Mouse (Mus musculus) layer of hippocampus, postnatal 25 days (tissue): ENCODE results near the gene Mtr. TPM values are rescaled to one million over a fixed set of nuclear protein-coding genes. Genes with fewer than 3 reads are reported as not detected.

Experiments
- DNase-seq, 2 experiments: peaks; one replicate each; pipeline ENCODE4 v3.0.0; 2022; ENCODE audit warnings: mixed read lengths in 2 of 2, low spot score in 1 of 2; ENCODE audit errors: extremely low spot score in 1 of 2
- total RNA-seq, 2 experiments: library from RNA; stranded (reverse); gene quantifications; 2 replicates each; pipeline ENCODE4 v1.2.3; 2021

Mtr gene
- total RNA-seq, 2 experiments from 2014 or later: 16.7 to 17.3 TPM

GRCm38 (mm10) chr13:12245938-12246337, 12.0 kb downstream of the Mtr start:
- no peak for DNase-seq

- DNase-seq: no peak
Observed at GRCm38 (mm10) chr13:12243991-12244390, 13.9 kb downstream of the Mtr start.

- DNase-seq: no peak
Observed at GRCm38 (mm10) chr13:12232141-12232540, 25.8 kb downstream of the Mtr start.

- no peak for DNase-seq
Observed at GRCm38 (mm10) chr13:12228248-12228647, 29.7 kb downstream of the Mtr start.

GRCm38 (mm10) chr13:12227606-12228005, 30.3 kb downstream of the Mtr start:
- DNase-seq: no peak

GRCm38 (mm10) chr13:12218603-12219002, 39.3 kb downstream of the Mtr start:
- no peak for DNase-seq

- DNase-seq: no peak
Observed at GRCm38 (mm10) chr13:12214922-12215321, 43.0 kb downstream of the Mtr start.

- no peak for DNase-seq
Observed at GRCm38 (mm10) chr13:12211058-12211457, 46.9 kb downstream of the Mtr start.

GRCm38 (mm10) chr13:12210023-12210762, 47.7 kb downstream of the Mtr start:
- DNase-seq: peak in 1 of 2 experiments; percentile 60

- no peak for DNase-seq
Observed at GRCm38 (mm10) chr13:12200372-12200771, 57.5 kb downstream of the Mtr start.

GRCm38 (mm10) chr13:12198486-12198885, 59.4 kb downstream of the Mtr start:
- no peak for DNase-seq

GRCm38 (mm10) chr13:12196861-12197260, 61.1 kb downstream of the Mtr start:
- DNase-seq: no peak

- no peak for DNase-seq
Observed at GRCm38 (mm10) chr13:12196012-12196411, 61.9 kb downstream of the Mtr start.

- DNase-seq: no peak
Observed at GRCm38 (mm10) chr13:12194942-12195662, 62.8 kb downstream of the Mtr start.

- DNase-seq: no peak
Observed at GRCm38 (mm10) chr13:12189219-12189618, 68.7 kb downstream of the Mtr start.

GRCm38 (mm10) chr13:12188804-12189203, 69.1 kb downstream of the Mtr start:
- no peak for DNase-seq

- no peak for DNase-seq
Observed at GRCm38 (mm10) chr13:12179481-12179880, 78.4 kb downstream of the Mtr start.

GRCm38 (mm10) chr13:12176761-12177160, 81.2 kb downstream of the Mtr start:
- DNase-seq: no peak

GRCm38 (mm10) chr13:12175988-12176736, 81.8 kb downstream of the Mtr start:
- DNase-seq: no peak

GRCm38 (mm10) chr13:12167276-12167675, 90.6 kb downstream of the Mtr start:
- no peak for DNase-seq

GRCm38 (mm10) chr13:12166386-12166785, 91.5 kb downstream of the Mtr start:
- DNase-seq: no peak
